Mouse (Mus musculus) hindbrain, embryonic 13.5 days (tissue): ENCODE data around the gene Aff3. TPM values are rescaled to one million over a fixed set of nuclear protein-coding genes. Genes with fewer than 3 reads are reported as not detected.

Experiments used
- ATAC-seq: fragments of 200-750 bp; cut with Nextera tagmentation; 2 replicates; pipeline ENCODE4 v1.8.0; 2017; ENCODE audit warnings: moderate TSS enrichment; ENCODE audit not compliant: low FRiP score
- H3K27ac ChIP-seq: fragments of 300-500 bp; sonication (generic); 2 replicates; pipeline ENCODE4 v1.5.1; 2015; ENCODE audit warnings: inconsistent platforms, mild to moderate bottlenecking, moderate library complexity
- H3K27me3 ChIP-seq: fragments of 300-500 bp; sonication (generic); 2 replicates; pipeline ENCODE4 v1.6.1; 2015; ENCODE audit warnings: mild to moderate bottlenecking, inconsistent platforms
- H3K36me3 ChIP-seq: fragments of 300-500 bp; sonication (generic); 2 replicates; pipeline ENCODE4 v1.6.1; 2015; ENCODE audit warnings: mild to moderate bottlenecking, inconsistent platforms
- H3K4me1 ChIP-seq: fragments of 300-500 bp; sonication (generic); replicated peaks from 2 replicates; pipeline ENCODE4 v1.6.1; 2015; ENCODE audit warnings: inconsistent platforms
- H3K4me2 ChIP-seq: fragments of 300-500 bp; sonication (generic); 2 replicates; pipeline ENCODE4 v1.6.1; 2015; ENCODE audit warnings: inconsistent platforms, mild to moderate bottlenecking, moderate library complexity
- H3K4me3 ChIP-seq: fragments of 300-500 bp; sonication (generic); 2 replicates; pipeline ENCODE4 v1.5.1; 2015; ENCODE audit warnings: mild to moderate bottlenecking, inconsistent platforms
- H3K9ac ChIP-seq: fragments of 300-500 bp; sonication (generic); 2 replicates; pipeline ENCODE4 v1.6.1; 2015; ENCODE audit warnings: mild to moderate bottlenecking, inconsistent platforms
- H3K9me3 ChIP-seq: fragments of 300-500 bp; sonication (generic); 2 replicates; pipeline ENCODE4 v1.6.1; 2016; ENCODE audit warnings: inconsistent platforms
- WGBS: fragments of 180-500 bp; shearing (Covaris S2); methylation state at CpG from one replicate; pipeline ENCODE4 v1.1.7; 2015; 5-methylcytosine and 5-hydroxymethylcytosine counted together
- polyA plus RNA-seq: library from polyadenylated mRNA; unstranded; fragments of >200 nt; fragmentation: Nextera tagmentation; extraction: Ambion mirVana; gene quantifications from 2 replicates; pipeline ENCODE4 v1.2.1, GENCODE M21; 2015

Aff3 gene
- polyA plus RNA-seq, 1 experiment from 2014 or later = 19.0 TPM

- Histone ChIP-seq H3K27me3 (no peaks in the 10 kb centered on the region), H3K4me1 (peaks cover 53% of the 10 kb centered on the region), H3K4me2 (no peak overlapping the region), H3K27ac (peak overlapping the region; percentile 74), H3K9ac (0 out of 2 replicates have a peak overlapping the region, but pooled peaks have one; percentile 6), H3K36me3 (no peaks in the 10 kb centered on the region), H3K4me3 (no peak overlapping the region), H3K9me3 (no peaks in the 10 kb centered on the region)
- 26% methylated on average over 6 of the region's 6 CpGs for WGBS
- ATAC-seq = no peak; the same call in 1 of the 2 replicates
Observed at GRCm38 (mm10) chr1:38497576-38497975, 167.2 kb downstream of the Aff3 start.

DNA sequence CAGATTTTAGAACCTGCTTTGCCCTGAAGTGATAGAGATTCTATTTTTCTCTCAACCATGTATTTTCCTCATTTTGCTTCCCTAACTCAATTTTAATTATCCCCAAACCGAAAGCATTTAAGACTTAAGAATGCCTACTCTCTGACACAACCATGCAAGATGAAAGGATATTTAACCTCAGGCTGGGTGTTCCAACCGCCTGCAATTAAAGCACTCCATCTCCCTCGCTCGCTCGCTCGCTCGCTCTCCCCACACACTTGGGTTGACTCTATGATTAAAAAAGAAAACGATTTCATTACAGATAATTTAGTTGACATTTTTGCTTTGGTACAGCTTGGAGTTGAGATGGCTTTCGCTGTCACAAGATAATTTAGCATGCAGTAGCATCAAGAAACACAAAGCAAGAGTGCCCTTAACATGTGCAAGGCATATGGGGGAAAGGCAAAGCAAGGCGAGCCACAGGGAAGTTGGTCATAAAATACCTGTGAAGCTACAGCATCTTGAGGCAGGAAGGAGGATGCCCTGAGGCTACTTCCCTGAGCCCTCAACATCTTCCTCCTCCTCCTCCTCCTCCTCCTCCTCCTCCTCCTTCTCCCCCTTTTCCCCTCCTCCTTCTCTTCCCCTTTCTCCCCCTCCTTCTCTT is 167.7 kb downstream of the Aff3 start:
- H3K27ac ChIP-seq = peak overlapping the region; percentile 74
- 64% methylated on average over 10 of the region's 10 CpGs for WGBS
- no peak for ATAC-seq

DNA sequence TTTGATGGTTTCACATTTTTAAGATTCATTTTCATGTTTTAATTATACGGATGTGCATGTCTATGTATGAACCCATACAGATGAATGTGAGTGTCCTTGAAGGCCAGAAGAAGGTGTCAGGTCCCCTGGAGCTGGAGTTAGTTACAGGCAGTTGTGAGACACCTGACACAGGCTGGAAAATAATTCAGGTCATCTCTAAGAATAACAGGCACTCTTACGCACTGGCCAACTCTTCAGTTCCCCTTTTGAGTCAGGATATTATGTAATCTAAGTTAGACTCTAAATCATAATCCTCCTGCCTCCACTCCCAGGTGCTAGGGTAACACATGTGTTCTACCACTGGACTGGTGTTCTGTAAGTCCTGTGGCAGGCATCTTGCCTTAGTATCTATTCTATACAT is 169.5 kb downstream of the Aff3 start:
- Histone ChIP-seq H3K4me1 (peaks cover 41% of the 10 kb centered on the region), H3K36me3 (no peaks in the 10 kb centered on the region), H3K9me3 (no peaks in the 10 kb centered on the region), H3K4me2 (no peak overlapping the region), H3K4me3 (no peak overlapping the region), H3K27ac (no peak overlapping the region), H3K27me3 (no peaks in the 10 kb centered on the region), H3K9ac (no peak overlapping the region)
- 93% methylated on average over 2 of the region's 2 CpGs for WGBS
- ATAC-seq = no peak

More for the DNA sequence above, 167.7 kb downstream of the Aff3 start:
- H3K27me3 ChIP-seq = no peaks in the 10 kb centered on the region
- H3K9ac ChIP-seq = no peak overlapping the region
- H3K36me3 ChIP-seq = no peaks in the 10 kb centered on the region
- no peak overlapping the region for H3K4me2 ChIP-seq
- H3K4me3 ChIP-seq = no peak overlapping the region
- H3K4me1 ChIP-seq = peaks cover 50% of the 10 kb centered on the region
- H3K9me3 ChIP-seq = no peaks in the 10 kb centered on the region

- no peak overlapping the region for H3K27ac ChIP-seq
Observed at GRCm38 (mm10) chr1:38489733-38490132, 175.0 kb downstream of the Aff3 start.

DNA sequence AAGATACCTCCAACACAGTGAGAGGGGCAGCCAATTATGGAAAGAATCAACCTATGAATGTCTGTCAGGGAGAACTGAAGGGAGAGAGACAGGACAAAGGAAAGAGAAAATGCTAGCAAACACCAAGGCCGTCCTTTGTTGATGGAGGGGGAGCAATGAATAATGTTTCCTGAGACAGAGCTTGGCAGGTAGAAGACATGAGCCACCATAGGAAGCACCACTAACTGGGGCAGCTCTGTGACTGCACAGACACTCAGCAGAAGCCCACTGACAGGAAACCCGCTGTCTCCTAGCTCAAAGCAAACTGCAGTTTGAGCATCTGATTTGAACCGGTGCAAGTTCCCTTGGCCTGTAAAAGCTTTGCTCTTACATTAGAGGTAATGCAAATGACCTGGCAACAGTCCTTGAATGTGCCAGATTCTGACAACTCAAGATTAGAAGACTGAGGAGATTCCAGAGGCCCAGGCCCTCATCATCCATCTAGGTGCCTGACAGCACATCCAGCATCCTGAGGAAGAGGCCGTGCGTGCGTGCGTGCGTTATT is 176.0 kb downstream of the Aff3 start:
- peaks cover 27% of the 10 kb centered on the region for H3K4me1 ChIP-seq
- 0 out of 2 replicates have a peak overlapping the region, but pooled peaks have one; percentile 13 for H3K9ac ChIP-seq
- no peaks in the 10 kb centered on the region for H3K27me3 ChIP-seq
- H3K36me3 ChIP-seq = no peaks in the 10 kb centered on the region
- no peaks in the 10 kb centered on the region for H3K9me3 ChIP-seq
- 42% methylated on average over 8 of the region's 8 CpGs for WGBS
- peak; percentile 43; the same call in 1 of the 2 replicates for ATAC-seq
- H3K27ac ChIP-seq = peak overlapping the region; percentile 80
- no peak overlapping the region for H3K4me3 ChIP-seq
- H3K4me2 ChIP-seq = no peak overlapping the region

More at GRCm38 (mm10) chr1:38489733-38490132, 175.0 kb downstream of the Aff3 start:
- Histone ChIP-seq H3K4me3 (no peak overlapping the region), H3K9ac (no peak overlapping the region), H3K9me3 (no peaks in the 10 kb centered on the region), H3K27me3 (no peaks in the 10 kb centered on the region), H3K4me1 (peaks cover 31% of the 10 kb centered on the region), H3K36me3 (no peaks in the 10 kb centered on the region), H3K4me2 (no peak overlapping the region)
- no peak for ATAC-seq
- WGBS = 89% methylated on average over 6 of the region's 6 CpGs

DNA sequence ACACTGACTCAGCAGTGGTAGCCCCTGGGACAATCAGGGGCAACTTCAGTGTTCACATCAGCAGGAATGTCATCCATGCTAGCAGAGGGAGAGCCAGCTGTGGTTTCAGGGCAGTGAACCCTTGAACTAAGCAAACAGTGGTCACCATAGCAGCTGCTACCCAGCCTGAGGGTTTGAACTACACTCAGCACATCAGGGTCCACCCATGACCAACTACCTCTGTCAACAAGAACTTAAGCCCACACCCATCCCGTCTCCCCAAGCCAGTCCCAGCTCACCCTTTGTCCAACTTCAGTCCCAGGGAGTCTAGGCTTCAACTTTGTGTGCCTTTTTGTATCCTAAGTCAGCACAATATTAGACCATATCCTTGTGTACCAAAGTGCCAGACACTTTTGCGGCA is 176.9 kb downstream of the Aff3 start:
- ATAC-seq = no peak
- Histone ChIP-seq H3K27me3 (no peaks in the 10 kb centered on the region), H3K27ac (0 out of 2 replicates have a peak overlapping the region, but pooled peaks have one; percentile 80), H3K4me3 (no peak overlapping the region), H3K36me3 (no peaks in the 10 kb centered on the region), H3K9ac (no peak overlapping the region), H3K9me3 (no peaks in the 10 kb centered on the region), H3K4me1 (peaks cover 27% of the 10 kb centered on the region), H3K4me2 (no peak overlapping the region)
- WGBS = 88% methylated on average over 2 of the region's 2 CpGs

DNA sequence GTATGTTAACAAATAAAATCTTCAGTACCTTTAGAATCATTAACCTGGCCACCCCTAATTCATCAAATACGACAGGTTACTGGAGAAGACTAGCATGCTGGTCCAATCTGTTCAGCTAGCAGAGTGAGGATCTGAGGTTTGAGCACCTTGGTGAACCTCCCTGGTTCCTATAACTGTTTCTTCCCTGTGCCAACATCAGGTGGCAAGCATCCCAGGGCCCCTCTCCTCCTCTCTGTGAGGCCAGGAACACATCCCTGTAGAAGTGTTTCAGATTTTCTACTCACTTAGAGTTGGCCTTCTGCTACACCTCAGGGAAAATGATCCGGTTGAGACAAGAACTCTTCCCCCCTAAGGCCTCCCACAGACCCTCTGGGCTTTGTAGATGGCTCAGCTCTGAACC is 181.6 kb downstream of the Aff3 start:
- ATAC-seq = no peak
- H3K27me3 ChIP-seq = no peaks in the 10 kb centered on the region

DNA sequence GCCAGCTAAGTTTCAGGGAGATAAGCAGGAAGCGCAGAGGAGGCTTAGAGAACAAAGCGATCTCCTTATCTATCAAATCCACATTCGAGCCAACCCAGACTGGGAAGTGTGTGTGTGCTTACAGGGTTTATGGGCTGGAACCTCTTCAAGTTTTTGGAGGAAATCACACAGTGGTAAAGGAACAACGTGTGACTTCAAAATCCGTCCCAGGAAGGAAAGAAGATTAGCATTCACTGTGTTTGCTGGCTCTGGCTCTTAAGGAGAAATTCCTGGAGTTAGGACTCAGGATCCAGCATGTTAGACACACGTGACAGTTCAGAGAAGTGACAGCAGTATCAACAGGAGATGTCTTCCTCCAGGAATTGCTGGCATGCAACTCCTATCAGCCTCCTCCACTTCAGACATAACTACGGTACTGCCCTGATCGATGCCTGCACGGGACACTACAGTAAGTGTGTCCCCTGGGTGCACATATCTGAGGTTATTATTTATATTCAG is 186.5 kb downstream of the Aff3 start:
- no peaks in the 10 kb centered on the region for H3K27me3 ChIP-seq
- ATAC-seq = no peak
- H3K4me2 ChIP-seq = no peak overlapping the region
- H3K4me1 ChIP-seq = peaks cover 21% of the 10 kb centered on the region; the same call in 1 of the 2 replicates
- no peaks in the 10 kb centered on the region for H3K36me3 ChIP-seq
- no peak overlapping the region for H3K4me3 ChIP-seq
- H3K27ac ChIP-seq = no peak overlapping the region
- no peaks in the 10 kb centered on the region for H3K9me3 ChIP-seq
- H3K9ac ChIP-seq = no peak overlapping the region
- WGBS = 79% methylated on average over 9 of the region's 9 CpGs

More for the DNA sequence above, 181.6 kb downstream of the Aff3 start:
- no peaks in the 10 kb centered on the region for H3K9me3 ChIP-seq
- H3K4me1 ChIP-seq = peaks cover 16% of the 10 kb centered on the region
- no peak overlapping the region for H3K9ac ChIP-seq
- whole genome bisulfite sequencing = 72% methylated on average over 2 of the region's 2 CpGs
- H3K36me3 ChIP-seq = no peaks in the 10 kb centered on the region
- no peak overlapping the region for H3K27ac ChIP-seq
- H3K4me2 ChIP-seq = no peak overlapping the region
- H3K4me3 ChIP-seq = no peak overlapping the region

DNA sequence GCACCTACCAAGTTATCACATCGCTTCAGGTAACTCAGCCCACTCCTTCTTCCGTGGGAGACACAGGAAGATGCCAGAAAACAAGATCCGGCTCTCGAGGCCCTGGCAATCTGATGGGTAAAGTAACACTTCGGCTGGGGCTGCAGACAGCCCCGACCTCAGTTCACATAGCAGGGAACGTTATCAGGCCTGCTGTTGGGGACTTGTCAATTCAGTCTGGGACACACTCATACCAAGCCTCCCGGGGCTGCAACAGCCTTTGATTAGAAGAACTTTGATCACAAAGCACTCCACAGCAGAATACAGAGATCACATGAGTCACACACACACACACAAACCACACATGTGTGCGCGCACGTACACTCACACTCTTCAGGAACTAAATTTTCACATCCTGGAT is 193.9 kb downstream of the Aff3 start:
- H3K36me3 ChIP-seq = no peaks in the 10 kb centered on the region
- H3K4me1 ChIP-seq = peaks cover 25% of the 10 kb centered on the region
- ATAC-seq = no peak
- no peaks in the 10 kb centered on the region for H3K9me3 ChIP-seq
- H3K27ac ChIP-seq = no peak overlapping the region
- H3K4me3 ChIP-seq = no peak overlapping the region
- H3K9ac ChIP-seq = no peak overlapping the region
- WGBS = 78% methylated on average over 11 of the region's 11 CpGs
- no peak overlapping the region for H3K4me2 ChIP-seq
- no peaks in the 10 kb centered on the region for H3K27me3 ChIP-seq

GRCm38 (mm10) chr1:38470166-38470565 is 194.6 kb downstream of the Aff3 start:
- H3K9me3 ChIP-seq = no peaks in the 10 kb centered on the region
- no peak overlapping the region for H3K4me3 ChIP-seq
- ATAC-seq = no peak
- H3K27ac ChIP-seq = no peak overlapping the region
- H3K27me3 ChIP-seq = no peaks in the 10 kb centered on the region
- H3K36me3 ChIP-seq = no peaks in the 10 kb centered on the region
- no peak overlapping the region for H3K4me2 ChIP-seq
- H3K9ac ChIP-seq = no peak overlapping the region
- WGBS = 74% methylated on average over 5 of the region's 5 CpGs
- H3K4me1 ChIP-seq = peaks cover 21% of the 10 kb centered on the region

DNA sequence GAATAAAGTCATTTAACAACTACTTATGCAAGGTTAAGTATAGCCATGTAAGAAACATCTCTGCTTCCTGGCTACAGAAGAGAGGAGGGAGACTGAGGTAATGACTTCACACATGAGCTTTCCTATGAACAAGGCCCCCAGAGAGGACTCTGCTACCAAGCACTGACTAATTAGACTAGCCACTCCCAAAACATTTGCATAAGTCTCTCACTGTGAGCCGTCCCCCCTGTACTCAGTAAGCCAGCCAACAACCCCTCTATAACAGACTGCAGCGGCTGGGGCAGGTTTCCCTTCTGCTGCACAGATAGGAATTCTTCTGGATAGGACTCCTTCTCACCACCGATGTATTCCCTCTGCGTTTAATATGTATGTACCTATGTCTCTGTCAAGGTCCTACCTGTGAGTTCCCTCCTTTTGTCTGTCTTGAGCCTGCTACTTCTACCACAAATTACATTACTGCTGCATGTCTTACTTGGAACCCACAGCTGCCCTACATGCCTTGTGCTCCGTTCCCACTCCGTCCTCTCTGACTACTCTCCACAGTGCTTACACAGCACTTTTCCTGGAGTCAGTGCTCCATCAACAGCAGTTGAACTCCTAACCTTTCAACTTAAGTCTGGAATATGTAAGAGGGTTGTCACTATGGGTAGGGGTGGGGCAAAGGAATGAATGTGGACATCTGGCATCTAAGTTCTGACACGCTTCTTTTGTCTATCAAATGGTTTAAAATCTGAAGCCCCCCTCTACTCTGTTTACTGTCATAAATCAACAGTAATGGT is 197.3 kb downstream of the Aff3 start:
- H3K4me2 ChIP-seq = no peak overlapping the region
- 40% methylated on average over 7 of the region's 7 CpGs for WGBS
- no peak overlapping the region for H3K4me3 ChIP-seq
- ATAC-seq = peak; percentile 49
- H3K9ac ChIP-seq = no peak overlapping the region
- no peaks in the 10 kb centered on the region for H3K9me3 ChIP-seq
- H3K36me3 ChIP-seq = no peaks in the 10 kb centered on the region
- peaks cover 22% of the 10 kb centered on the region for H3K4me1 ChIP-seq
- no peaks in the 10 kb centered on the region for H3K27me3 ChIP-seq
- H3K27ac ChIP-seq = no peak overlapping the region

GRCm38 (mm10) chr1:38456719-38457269 is 208.0 kb downstream of the Aff3 start:
- 0 out of 2 replicates have a peak, but pooled peaks have one; percentile 54 for ATAC-seq
- no peak overlapping the region for H3K9ac ChIP-seq
- WGBS = 56% methylated on average over 7 of the region's 7 CpGs
- no peak overlapping the region for H3K4me3 ChIP-seq
- H3K4me1 ChIP-seq = peaks cover 39% of the 10 kb centered on the region
- H3K36me3 ChIP-seq = no peaks in the 10 kb centered on the region
- no peaks in the 10 kb centered on the region for H3K9me3 ChIP-seq
- no peaks in the 10 kb centered on the region for H3K27me3 ChIP-seq
- no peak overlapping the region for H3K4me2 ChIP-seq
- H3K27ac ChIP-seq = no peak overlapping the region
